Mouse (Mus musculus) embryonic facial prominence, embryonic 13.5 days (tissue): ENCODE measurements around the gene Casp3. TPM values are rescaled to one million over a fixed set of nuclear protein-coding genes. Genes with fewer than 3 reads are reported as not detected.
"Not testable (repeated sequence)": the region's sequence is repeated elsewhere in the genome, so short reads cannot be mapped to it uniquely, and the experiment has no call there.

ENCODE experiments used
- ATAC-seq: fragments of 200-750 bp; cut with Nextera tagmentation; 2 replicates; pipeline ENCODE4 v1.8.0; 2017; ENCODE audit warnings: low read depth; ENCODE audit not compliant: insufficient number of reproducible peaks, insufficient read depth, low FRiP score, low TSS enrichment
- H3K27ac ChIP-seq: fragments of 300-500 bp; sonication (generic); 2 replicates; pipeline ENCODE4 v1.5.1; 2015; ENCODE audit warnings: moderate library complexity, mild to moderate bottlenecking, inconsistent platforms
- H3K27me3 ChIP-seq: fragments of 300-500 bp; sonication (generic); 2 replicates; pipeline ENCODE4 v1.6.1; 2015; ENCODE audit warnings: mild to moderate bottlenecking, inconsistent platforms
- H3K36me3 ChIP-seq: fragments of 300-500 bp; sonication (generic); 2 replicates; pipeline ENCODE4 v1.6.1; 2015; ENCODE audit warnings: mild to moderate bottlenecking, inconsistent platforms
- H3K4me1 ChIP-seq: fragments of 300-500 bp; sonication (generic); 2 replicates; pipeline ENCODE4 v1.6.1; 2015; ENCODE audit warnings: inconsistent platforms
- H3K4me2 ChIP-seq: fragments of 300-500 bp; sonication (generic); 2 replicates; pipeline ENCODE4 v1.6.1; 2015; ENCODE audit warnings: moderate library complexity, mild to moderate bottlenecking, inconsistent platforms
- H3K4me3 ChIP-seq: fragments of 300-500 bp; sonication (generic); 2 replicates; pipeline ENCODE4 v1.5.1; 2015; ENCODE audit warnings: mild to moderate bottlenecking, inconsistent platforms
- H3K9ac ChIP-seq: fragments of 300-500 bp; sonication (generic); 2 replicates; pipeline ENCODE4 v1.6.1; 2015; ENCODE audit warnings: mild to moderate bottlenecking, inconsistent platforms
- H3K9me3 ChIP-seq: fragments of 300-500 bp; sonication (generic); 2 replicates; pipeline ENCODE4 v1.6.1; 2016; ENCODE audit warnings: inconsistent platforms
- WGBS: fragments of 180-500 bp; shearing (Covaris S2); methylation state at CpG from one replicate; pipeline ENCODE4 v1.1.7; 2015; ENCODE audit warnings: mixed read lengths; 5-methylcytosine and 5-hydroxymethylcytosine counted together
- polyA plus RNA-seq: library from polyadenylated mRNA; unstranded; fragments of >200 nt; fragmentation: Nextera tagmentation; extraction: Ambion mirVana; gene quantifications from 2 replicates; pipeline ENCODE4 v1.2.1, GENCODE M21; 2015

The Casp3 gene
- 92.4 and 98.2 TPM in 2 replicates for polyA plus RNA-seq

GRCm38 (mm10) chr8:46616879-46617689, at the start of gene Casp3, which contains the start of gene Primpol:
Casp3 (plus strand) TSS chr8:46617291.
Primpol (minus strand) TSS chr8:46617212.
- H3K36me3 ChIP-seq, result no peaks in the 10 kb centered on the region
- peak; percentile 97 for ATAC-seq
- no peaks in the 10 kb centered on the region for H3K27me3 ChIP-seq
- peaks cover 30% of the 10 kb centered on the region for H3K4me1 ChIP-seq
- H3K4me2 ChIP-seq, result peak within 1 kb of the TSS; percentile 91
- peak within 1 kb of the TSS; percentile 93 for H3K27ac ChIP-seq
- no peaks in the 10 kb centered on the region for H3K9me3 ChIP-seq
- peak within 1 kb of the TSS; percentile 91 for H3K9ac ChIP-seq
- under 1% methylated on average over 47 of the region's 54 CpGs for WGBS
- H3K4me3 ChIP-seq, result peak within 1 kb of the TSS; percentile 80

GRCm38 (mm10) chr8:46567946-46568345, 49.1 kb upstream of the Casp3 start:
- no peak for ATAC-seq
- peaks cover 23% of the 10 kb centered on the region for H3K36me3 ChIP-seq
- H3K4me2 ChIP-seq, result no peak overlapping the region
- no peaks in the 10 kb centered on the region for H3K9me3 ChIP-seq
- H3K9ac ChIP-seq, result no peak overlapping the region
- H3K4me3 ChIP-seq, result no peak overlapping the region
- WGBS, result 77% methylated on average over 8 of the region's 8 CpGs
- no peaks in the 10 kb centered on the region for H3K27me3 ChIP-seq
- H3K27ac ChIP-seq, result no peak overlapping the region
- no peaks in the 10 kb centered on the region for H3K4me1 ChIP-seq

- Histone ChIP-seq H3K9me3 (no peaks in the 10 kb centered on the region), H3K36me3 (peaks cover 24% of the 10 kb centered on the region), H3K4me2 (no peak overlapping the region), H3K27me3 (no peaks in the 10 kb centered on the region), H3K4me3 (no peak overlapping the region), H3K4me1 (no peaks in the 10 kb centered on the region), H3K9ac (no peak overlapping the region), H3K27ac (no peak overlapping the region)
- 86% methylated on average over 2 of the region's 2 CpGs for WGBS
- ATAC-seq, result no peak
Observed at GRCm38 (mm10) chr8:46568942-46569341, 48.1 kb upstream of the Casp3 start.

- WGBS, result 92% methylated on average over 19 of the region's 19 CpGs
- no peak overlapping the region for H3K4me2 ChIP-seq
- H3K9me3 ChIP-seq, result no peaks in the 10 kb centered on the region
- H3K9ac ChIP-seq, result no peak overlapping the region
- ATAC-seq, result no peak
- no peaks in the 10 kb centered on the region for H3K4me1 ChIP-seq
- H3K27ac ChIP-seq, result no peak overlapping the region
- peaks cover 32% of the 10 kb centered on the region for H3K36me3 ChIP-seq
- H3K4me3 ChIP-seq, result no peak overlapping the region
- no peaks in the 10 kb centered on the region for H3K27me3 ChIP-seq
Observed at GRCm38 (mm10) chr8:46569659-46570441, 47.2 kb upstream of the Casp3 start.

GRCm38 (mm10) chr8:46570673-46571072, 46.4 kb upstream of the Casp3 start:
- Histone ChIP-seq H3K4me1 (no peaks in the 10 kb centered on the region), H3K4me3 (no peak overlapping the region), H3K36me3 (peaks cover 33% of the 10 kb centered on the region), H3K9me3 (no peaks in the 10 kb centered on the region), H3K4me2 (no peak overlapping the region), H3K27ac (no peak overlapping the region), H3K9ac (no peak overlapping the region), H3K27me3 (no peaks in the 10 kb centered on the region)
- ATAC-seq, result no peak
- WGBS, result 97% methylated on average over 11 of the region's 14 CpGs

GRCm38 (mm10) chr8:46573446-46573845, 43.6 kb upstream of the Casp3 start:
- Histone ChIP-seq H3K4me3 (no peak overlapping the region), H3K36me3 (peaks cover 51% of the 10 kb centered on the region), H3K9me3 (no peaks in the 10 kb centered on the region), H3K4me1 (no peaks in the 10 kb centered on the region), H3K9ac (no peak overlapping the region), H3K27ac (no peak overlapping the region), H3K27me3 (no peaks in the 10 kb centered on the region), H3K4me2 (no peak overlapping the region)
- ATAC-seq, result no peak
- 87% methylated on average over 2 of the region's 2 CpGs for WGBS

- H3K9ac ChIP-seq, result no peak overlapping the region
- WGBS, result 87% methylated on average over 2 of the region's 2 CpGs
- no peak overlapping the region for H3K27ac ChIP-seq
- no peaks in the 10 kb centered on the region for H3K9me3 ChIP-seq
- H3K4me3 ChIP-seq, result no peak overlapping the region
- ATAC-seq, result no peak
- peaks cover 56% of the 10 kb centered on the region for H3K36me3 ChIP-seq
- H3K4me1 ChIP-seq, result no peaks in the 10 kb centered on the region
- no peaks in the 10 kb centered on the region for H3K27me3 ChIP-seq
- H3K4me2 ChIP-seq, result no peak overlapping the region
Observed at GRCm38 (mm10) chr8:46573964-46574363, 43.1 kb upstream of the Casp3 start.

- Histone ChIP-seq H3K4me1 (no peaks in the 10 kb centered on the region), H3K9ac (no peak overlapping the region), H3K27ac (no peak overlapping the region), H3K9me3 (no peaks in the 10 kb centered on the region), H3K4me2 (no peak overlapping the region), H3K27me3 (no peaks in the 10 kb centered on the region), H3K4me3 (no peak overlapping the region), H3K36me3 (peaks cover 68% of the 10 kb centered on the region)
- no peak for ATAC-seq
- 96% methylated on average over 9 of the region's 9 CpGs for WGBS
Observed at GRCm38 (mm10) chr8:46578794-46579193, 38.3 kb upstream of the Casp3 start.

- H3K9ac ChIP-seq, H3K27ac ChIP-seq, ATAC-seq, H3K4me2 ChIP-seq, H3K4me1 ChIP-seq, H3K9me3 ChIP-seq, H3K27me3 ChIP-seq, H3K4me3 ChIP-seq: not testable (repeated sequence)
- WGBS, result 62% methylated on average over 4 of the region's 4 CpGs
- peaks cover 24% of the 10 kb centered on the region for H3K36me3 ChIP-seq
Observed at GRCm38 (mm10) chr8:46584328-46584727, 32.8 kb upstream of the Casp3 start.

GRCm38 (mm10) chr8:46585576-46585975, 31.5 kb upstream of the Casp3 start:
- WGBS, result 72% methylated on average over 3 of the region's 3 CpGs

GRCm38 (mm10) chr8:46587911-46588310, 29.2 kb upstream of the Casp3 start:
- no peak for ATAC-seq
- no peaks in the 10 kb centered on the region for H3K36me3 ChIP-seq
- no peak overlapping the region for H3K9ac ChIP-seq
- H3K27ac ChIP-seq, result no peak overlapping the region
- H3K27me3 ChIP-seq, result no peaks in the 10 kb centered on the region
- H3K4me1 ChIP-seq, result no peaks in the 10 kb centered on the region
- H3K4me2 ChIP-seq, result no peak overlapping the region
- no peaks in the 10 kb centered on the region for H3K9me3 ChIP-seq
- no peak overlapping the region for H3K4me3 ChIP-seq
- WGBS, result 94% methylated on average over 5 of the region's 5 CpGs

More at GRCm38 (mm10) chr8:46585576-46585975, 31.5 kb upstream of the Casp3 start:
- Histone ChIP-seq H3K27ac (no peak overlapping the region), H3K4me3 (no peak overlapping the region), H3K27me3 (no peaks in the 10 kb centered on the region), H3K9me3 (no peaks in the 10 kb centered on the region), H3K4me2 (no peak overlapping the region), H3K36me3 (peaks cover 14% of the 10 kb centered on the region), H3K4me1 (no peaks in the 10 kb centered on the region), H3K9ac (no peak overlapping the region)
- ATAC-seq, result no peak

- WGBS, result 87% methylated on average over 2 of the region's 2 CpGs
- ATAC-seq, result no peak
- H3K36me3 ChIP-seq, result no peaks in the 10 kb centered on the region
Observed at GRCm38 (mm10) chr8:46588663-46589062, 28.4 kb upstream of the Casp3 start.

More at GRCm38 (mm10) chr8:46588663-46589062, 28.4 kb upstream of the Casp3 start:
- no peak overlapping the region for H3K9ac ChIP-seq
- H3K27ac ChIP-seq, result no peak overlapping the region
- H3K4me2 ChIP-seq, result no peak overlapping the region
- no peaks in the 10 kb centered on the region for H3K9me3 ChIP-seq
- H3K27me3 ChIP-seq, result no peaks in the 10 kb centered on the region
- H3K4me3 ChIP-seq, result no peak overlapping the region
- H3K4me1 ChIP-seq, result no peaks in the 10 kb centered on the region
